Mouse (Mus musculus) small intestine, adult 2 months (tissue): ENCODE measurements around the gene Mrps18a.

Source experiments
- CTCF ChIP-seq: fragments of 200-500 bp; IDR thresholded peaks from 2 replicates; pipeline ENCODE4 v1.5.1; 2012; ENCODE audit warnings: low read depth, mild to moderate bottlenecking, control low read depth, inconsistent platforms, low read length, moderate library complexity, mixed read lengths; ENCODE audit not compliant: insufficient replicate concordance, insufficient read length; ENCODE audit errors: extremely low read depth
- POLR2A ChIP-seq: fragments of 200-500 bp; IDR thresholded peaks from 2 replicates; pipeline ENCODE4 v1.6.1; 2012; ENCODE audit warnings: low read depth, mild to moderate bottlenecking, control low read depth, inconsistent platforms, low read length, moderate library complexity

DNA sequence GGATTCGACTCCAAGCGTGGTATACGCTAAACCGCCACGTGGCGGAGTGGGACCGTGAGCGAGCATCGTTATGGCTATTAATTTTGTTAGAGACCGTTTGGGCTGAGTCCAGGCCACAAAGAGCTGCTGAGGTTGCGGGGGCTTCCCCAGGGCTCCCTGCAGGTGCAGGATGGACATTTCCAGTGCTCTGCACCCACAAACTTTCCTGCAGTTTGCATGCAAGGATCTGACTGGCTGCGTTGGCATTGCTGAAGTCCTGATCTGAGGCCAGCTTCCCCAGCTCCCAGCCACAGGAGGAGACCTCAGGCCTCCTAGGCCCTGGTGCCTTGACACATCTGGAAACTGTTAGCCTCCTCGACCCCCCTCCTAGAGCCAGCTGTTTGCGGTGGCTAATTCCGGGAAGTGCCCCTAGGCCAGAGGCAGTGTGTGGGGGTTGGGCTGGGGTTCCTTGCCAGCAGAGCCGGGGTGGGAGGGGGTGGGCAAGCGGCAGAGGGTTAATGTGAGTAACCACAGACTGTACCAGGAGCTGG lies 24.4 kb upstream of the Mrps18a start:
- TF ChIP-seq CTCF (peak; percentile 1; the same call in 1 of the 2 replicates), POLR2A (no peak)
